Mouse (Mus musculus) myocyte (in vitro differentiated cells): Measurements from ENCODE around the gene Cnn1.

ENCODE experiments used
- POLR2A ChIP-seq: IDR thresholded peaks from one replicate; pipeline ENCODE4 v1.6.1; 2011; ENCODE audit warnings: low read depth, mild to moderate bottlenecking, control low read depth, moderate library complexity; ENCODE audit not compliant: insufficient read length
- USF1 ChIP-seq: IDR thresholded peaks from one replicate; pipeline ENCODE4 v1.6.1; 2011; ENCODE audit warnings: low read depth, mild to moderate bottlenecking, control low read depth, moderate library complexity

DNA sequence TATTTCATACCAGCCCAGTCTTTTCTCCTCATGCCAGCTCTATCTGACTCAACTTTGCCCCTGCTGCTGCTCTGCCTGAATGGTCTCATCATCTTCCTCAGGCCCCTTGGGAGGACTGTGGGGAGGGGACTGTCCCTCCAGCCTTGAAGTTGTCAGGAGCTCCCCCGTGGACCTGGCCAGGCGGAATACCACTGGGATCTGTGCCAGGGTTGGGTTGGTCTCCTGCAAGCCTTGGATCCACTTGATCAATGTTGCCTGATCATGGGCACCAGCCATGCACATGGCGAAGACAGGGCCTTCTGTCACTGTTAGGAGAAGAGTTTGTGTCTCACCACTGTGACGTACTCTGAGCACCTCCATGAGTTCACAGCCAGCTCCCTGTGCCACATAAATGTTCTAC is 26.7 kb upstream of the Cnn1 start:
- TF ChIP-seq POLR2A = no peak
- TF ChIP-seq USF1 = no peak
